Mouse (Mus musculus): ENCODE measurements around the gene C1qtnf4. TPM values are rescaled to one million over a fixed set of nuclear protein-coding genes. Genes with fewer than 3 reads are reported as not detected.

Gene C1qtnf4
- total RNA-seq, 1 experiment from 2014 or later, result not detected

GRCm38 (mm10) chr2:90916560-90917232, 31.0 kb downstream of the C1qtnf4 start:
- ATAC-seq (replicated peaks in 1 of 2; ENCODE audit: insufficient read depth in 1 of 2, low FRiP score in 2 of 2, low TSS enrichment in 1 of 2, low read depth in 1 of 2, poor library complexity in 2 of 2, severe bottlenecking in 2 of 2), result no peak; a peak in 1 of 4 replicates

DNA sequence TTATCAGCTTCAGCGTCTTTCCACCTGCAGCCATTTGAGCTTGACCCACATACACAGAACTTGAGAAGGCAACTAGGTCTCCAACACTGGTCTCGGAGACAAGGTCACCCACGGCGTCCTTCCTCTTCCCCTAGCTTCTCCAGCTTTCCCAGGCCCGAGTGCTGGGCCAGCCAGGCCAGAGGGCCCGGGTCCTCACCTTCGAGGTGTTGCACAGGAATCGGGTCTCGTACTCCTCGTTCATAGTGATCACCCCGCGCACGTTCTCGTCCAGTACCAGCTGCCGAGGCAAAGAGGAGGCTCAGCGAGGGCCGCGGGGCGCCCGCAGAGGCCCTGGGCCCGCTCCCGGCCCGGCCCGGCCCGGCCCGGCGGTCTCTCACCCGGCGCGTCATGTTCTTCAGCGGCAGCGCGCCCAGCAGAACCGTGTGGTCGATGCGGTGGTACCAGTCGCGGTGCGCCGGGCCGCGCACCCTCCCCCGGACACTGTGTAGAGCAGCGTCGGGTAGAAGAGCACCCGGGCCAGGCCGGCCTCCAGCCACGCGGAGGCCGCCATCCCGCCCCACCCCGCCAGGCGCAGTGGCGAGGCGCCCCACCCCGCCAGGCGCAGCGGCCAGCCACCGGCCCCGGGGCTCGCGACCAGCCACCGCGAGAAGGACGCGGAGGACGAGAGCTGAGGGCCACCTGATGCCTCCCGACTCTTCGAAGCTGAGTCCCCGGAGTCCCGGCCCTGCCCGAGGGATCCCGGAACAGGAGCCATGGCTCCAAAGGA, 31.8 kb downstream of the C1qtnf4 start:
- ATAC-seq (replicated peaks in 1 of 2; ENCODE audit: insufficient read depth in 1 of 2, low FRiP score in 2 of 2, low TSS enrichment in 1 of 2, low read depth in 1 of 2, poor library complexity in 2 of 2, severe bottlenecking in 2 of 2), result peak; percentile 50 to 74

DNA sequence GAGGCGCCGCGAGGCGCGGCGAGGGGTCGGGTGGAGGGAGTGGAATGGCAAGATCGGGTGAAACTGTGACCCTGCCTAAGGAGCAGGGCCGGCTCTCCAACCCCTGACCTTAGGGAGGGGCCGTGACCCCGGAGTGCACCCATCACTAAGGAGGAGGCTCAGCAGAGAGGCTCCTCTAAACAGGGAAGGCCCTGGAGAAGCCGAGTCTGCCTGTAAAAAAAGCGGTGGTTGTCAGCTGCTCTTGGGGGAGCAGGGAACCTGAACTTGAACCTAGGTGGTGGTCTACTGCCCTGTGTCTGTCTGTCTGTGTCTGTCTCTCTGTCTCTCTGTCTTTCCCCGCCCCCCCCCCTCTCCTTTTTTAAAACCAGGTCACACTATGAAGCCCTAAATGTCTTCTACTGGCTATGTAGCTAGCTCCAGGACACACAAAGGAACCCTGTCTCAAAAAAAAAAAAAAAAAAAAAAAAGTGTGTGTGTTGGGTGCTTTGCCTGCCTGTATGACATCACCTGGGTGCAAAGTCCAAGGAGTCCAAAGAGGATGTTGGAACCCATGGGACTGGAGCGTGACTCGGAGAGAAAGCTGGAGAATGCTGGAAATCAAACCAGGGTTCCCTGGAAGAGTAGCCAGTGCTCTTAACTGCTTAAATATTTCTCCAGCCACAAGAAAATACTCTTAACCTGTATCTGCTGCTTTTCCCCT, 32.5 kb downstream of the C1qtnf4 start:
- peak; percentile 23 to 50; a peak in 3 of 4 replicates for ATAC-seq (replicated peaks in 1 of 2; ENCODE audit: insufficient read depth in 1 of 2, low FRiP score in 2 of 2, low TSS enrichment in 1 of 2, low read depth in 1 of 2, poor library complexity in 2 of 2, severe bottlenecking in 2 of 2)

DNA sequence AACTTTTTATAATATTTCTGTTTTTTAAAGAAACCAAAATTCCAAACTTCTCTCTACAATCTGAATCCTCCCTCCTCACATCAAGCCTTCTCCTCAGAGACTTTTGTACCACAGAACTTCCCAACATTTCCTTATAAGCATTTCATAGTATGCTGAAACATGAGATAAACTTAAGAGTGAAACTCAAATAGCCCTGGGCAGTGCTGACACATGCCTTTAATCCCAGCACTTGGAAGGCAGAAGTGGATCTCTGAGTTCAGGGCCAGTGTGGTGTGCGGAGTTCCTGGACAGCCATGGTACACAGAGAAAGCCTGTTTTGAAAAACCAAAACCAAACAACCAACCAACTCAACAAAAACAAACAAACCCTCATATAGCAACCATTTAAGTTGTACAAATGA, 35.5 kb downstream of the C1qtnf4 start:
- ATAC-seq (replicated peaks in 1 of 2; ENCODE audit: insufficient read depth in 1 of 2, low FRiP score in 2 of 2, low TSS enrichment in 1 of 2, low read depth in 1 of 2, poor library complexity in 2 of 2, severe bottlenecking in 2 of 2), result no peak

DNA sequence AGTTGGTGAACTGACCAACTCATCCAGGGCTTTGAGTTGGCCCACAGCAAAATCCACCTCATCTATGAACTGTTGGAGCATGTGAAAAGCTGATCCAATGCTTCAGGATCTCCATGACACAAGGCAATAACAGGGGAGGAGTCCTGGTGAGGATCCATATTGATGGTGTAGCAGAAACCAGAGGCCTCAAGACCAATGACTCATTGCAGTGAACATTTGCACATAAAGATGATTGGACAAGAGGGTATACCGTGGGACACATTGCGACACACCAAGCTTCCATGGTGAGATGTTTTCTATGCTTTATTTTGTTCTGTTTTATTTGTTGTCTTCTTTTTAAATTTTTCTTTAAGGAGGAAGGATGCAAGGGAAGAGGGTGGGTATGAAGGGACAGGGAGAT, 37.0 kb downstream of the C1qtnf4 start:
- no peak for ATAC-seq (replicated peaks in 1 of 2; ENCODE audit: insufficient read depth in 1 of 2, low FRiP score in 2 of 2, low TSS enrichment in 1 of 2, low read depth in 1 of 2, poor library complexity in 2 of 2, severe bottlenecking in 2 of 2)

DNA sequence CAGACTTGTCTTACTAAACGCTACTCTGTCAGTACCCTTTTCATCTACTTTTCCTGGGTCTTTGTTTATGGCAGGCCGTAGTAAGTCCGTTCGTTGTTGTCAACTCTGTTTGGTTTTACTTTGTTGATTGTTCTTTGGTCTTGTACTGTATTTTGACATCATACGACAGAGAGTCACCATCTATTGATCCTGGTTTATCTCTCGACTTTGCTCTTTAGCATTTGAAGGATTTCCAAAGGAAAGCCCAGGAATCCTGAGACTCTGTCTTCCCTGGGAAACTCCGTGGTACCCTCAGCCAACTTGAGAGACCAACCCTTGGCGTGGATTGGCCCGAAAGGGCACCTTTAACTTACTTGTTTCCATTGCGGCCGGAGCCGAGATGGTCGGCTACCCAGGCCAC, 42.9 kb downstream of the C1qtnf4 start:
- no peak for ATAC-seq (replicated peaks in 1 of 2; ENCODE audit: insufficient read depth in 1 of 2, low FRiP score in 2 of 2, low TSS enrichment in 1 of 2, low read depth in 1 of 2, poor library complexity in 2 of 2, severe bottlenecking in 2 of 2)

DNA sequence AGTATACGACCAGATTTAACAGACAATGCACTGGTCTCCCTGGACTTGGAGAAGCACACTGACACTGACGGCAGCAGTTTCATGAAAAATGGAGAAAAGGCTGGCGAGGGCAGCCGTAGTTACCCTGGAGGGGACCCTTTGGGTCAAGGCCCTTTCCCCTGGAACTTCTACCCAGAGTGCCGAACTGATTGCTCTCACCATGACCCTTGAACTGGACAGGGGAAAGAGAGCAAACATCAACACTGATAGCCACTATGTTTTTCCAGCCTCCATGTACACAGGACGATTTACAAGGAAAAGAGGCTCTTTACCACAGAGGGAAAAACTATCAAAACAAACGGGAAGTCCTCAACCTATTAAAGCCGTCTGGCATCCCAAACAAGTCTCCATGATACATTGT, 46.2 kb downstream of the C1qtnf4 start:
- no peak for ATAC-seq (replicated peaks in 1 of 2; ENCODE audit: insufficient read depth in 1 of 2, low FRiP score in 2 of 2, low TSS enrichment in 1 of 2, low read depth in 1 of 2, poor library complexity in 2 of 2, severe bottlenecking in 2 of 2)

DNA sequence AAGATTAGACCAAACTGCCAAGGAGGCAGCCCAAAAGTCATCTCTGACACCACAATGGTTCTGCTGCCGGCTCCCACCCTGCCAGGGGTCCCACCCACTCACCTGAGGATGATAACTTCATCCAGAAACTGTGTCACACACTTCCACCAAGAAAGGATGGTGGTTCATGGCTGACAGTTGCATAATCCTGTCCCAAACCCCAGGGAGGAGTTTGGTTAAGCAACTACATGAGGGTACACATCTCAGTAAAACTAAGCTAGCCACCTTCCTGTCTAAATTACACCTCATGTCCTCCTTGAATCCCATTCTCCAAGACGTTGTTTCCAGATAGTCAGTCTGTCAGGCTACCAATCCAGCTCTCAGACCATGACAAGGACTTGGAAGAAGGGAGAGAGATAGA, 46.6 kb downstream of the C1qtnf4 start:
- ATAC-seq (replicated peaks in 1 of 2; ENCODE audit: insufficient read depth in 1 of 2, low FRiP score in 2 of 2, low TSS enrichment in 1 of 2, low read depth in 1 of 2, poor library complexity in 2 of 2, severe bottlenecking in 2 of 2), result no peak

GRCm38 (mm10) chr2:90938362-90938761, 52.7 kb downstream of the C1qtnf4 start:
- ATAC-seq (replicated peaks in 1 of 2; ENCODE audit: insufficient read depth in 1 of 2, low FRiP score in 2 of 2, low TSS enrichment in 1 of 2, low read depth in 1 of 2, poor library complexity in 2 of 2, severe bottlenecking in 2 of 2), result no peak

GRCm38 (mm10) chr2:90939750-90940149, 54.1 kb downstream of the C1qtnf4 start:
- peak; percentile 23 to 38; a peak in 1 of 4 replicates for ATAC-seq (replicated peaks in 1 of 2; ENCODE audit: insufficient read depth in 1 of 2, low FRiP score in 2 of 2, low TSS enrichment in 1 of 2, low read depth in 1 of 2, poor library complexity in 2 of 2, severe bottlenecking in 2 of 2)

Other genes starting within 250 kb of the C1qtnf4 start
- gene Nup160, start 208.6 kb upstream of the C1qtnf4 start, total RNA-seq (2017), result 49.7 and 56.0 TPM in 2 replicates
- gene Fnbp4, start 140.5 kb upstream of the C1qtnf4 start, total RNA-seq (2017), result 226 and 232 TPM in 2 replicates
- not detected in 2 replicates for gene Agbl2, start 103.1 kb upstream of the C1qtnf4 start, total RNA-seq (2017)
- 138 and 140 TPM in 2 replicates for gene Mtch2, start 38.7 kb upstream of the C1qtnf4 start, total RNA-seq (2017)
- 25.1 and 37.2 TPM in 2 replicates for gene Kbtbd4, start 18.9 kb downstream of the C1qtnf4 start, total RNA-seq (2017)
- 62.2 and 92.6 TPM in 2 replicates for gene Ndufs3, start 19.0 kb downstream of the C1qtnf4 start, total RNA-seq (2017)
- gene Celf1, start 54.5 kb downstream of the C1qtnf4 start, total RNA-seq (2017), result 34.6 and 53.8 TPM in 2 replicates
- gene Rapsn, start 149.8 kb downstream of the C1qtnf4 start, total RNA-seq (2017), result 0.88 and 2.6 TPM in 2 replicates
- 238 and 247 TPM in 2 replicates for gene Psmc3, start 168.1 kb downstream of the C1qtnf4 start, total RNA-seq (2017)
- 12.1 and 16.8 TPM in 2 replicates for gene Slc39a13, start 184.6 kb downstream of the C1qtnf4 start, total RNA-seq (2017)
- gene Spi1, start 196.5 kb downstream of the C1qtnf4 start, total RNA-seq (2017), result 58.4 and 63.2 TPM in 2 replicates
- gene Mybpc3, start 232.3 kb downstream of the C1qtnf4 start, total RNA-seq (2017), result 0.69 TPM in 1 of 2 replicates, not detected in the other